In the genomic region with DNA sequence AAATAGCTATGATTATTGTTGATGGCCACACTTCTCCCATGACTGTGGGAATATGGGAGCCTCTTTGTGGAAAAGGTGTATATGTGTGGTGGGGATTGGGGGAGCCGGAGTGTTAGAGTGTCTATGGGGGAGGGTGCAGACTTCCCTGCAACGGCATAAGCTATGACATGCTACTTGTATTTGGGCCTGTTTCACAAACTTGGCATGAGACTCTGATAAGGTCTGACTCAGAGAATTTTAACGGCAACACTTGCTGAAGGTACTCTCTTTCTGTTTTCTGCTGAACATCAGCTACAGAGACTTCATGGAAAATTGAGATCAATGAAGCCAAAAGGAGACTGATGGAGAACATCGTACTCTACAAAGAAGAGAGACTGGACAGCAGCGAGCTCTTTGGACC, we compare ENCODE assay signal across 1 mouse cellular context.
TF ChIP-seq lines count a peak whose summit lies in the region.

No protein-coding gene starts in this region.

TF ChIP-seq in MEL, 35 proteins besides CTCF, POLR2A, EP300 and RAD21:
- no peak for TF ChIP-seq CHD2 (IDR thresholded peaks at IDR 0.05; ENCODE audit: low read length)
- TF ChIP-seq TCF12 (IDR thresholded peaks at IDR 0.05; ENCODE audit: low read depth, low read length) = 0 out of 2 replicates have a peak, but pooled peaks have one; percentile 20
- TF ChIP-seq MYC (IDR thresholded peaks at IDR 0.05; ENCODE audit: low read depth, low read length) = no peak; the same call in 1 of the 2 replicates
- TF ChIP-seq ZNF384 (IDR thresholded peaks at IDR 0.05; ENCODE audit: low read depth, low read length) = no peak
- no peak for TF ChIP-seq CHD1 (IDR thresholded peaks at IDR 0.05; ENCODE audit: low read depth, low read length)
- no peak for TF ChIP-seq MXI1 (IDR thresholded peaks at IDR 0.05; ENCODE audit: low read depth, low read length)
- peak; percentile 61; the same call in 1 of the 2 replicates for TF ChIP-seq TBP (IDR thresholded peaks at IDR 0.05; ENCODE audit: low read depth, low read length)
- no peak for TF ChIP-seq ELF1 (IDR thresholded peaks at IDR 0.05; ENCODE audit: low read depth, low read length)
- no peak for TF ChIP-seq MEF2A (IDR thresholded peaks at IDR 0.05; ENCODE audit: extremely low read depth, insufficient replicate concordance, low read depth, low read length, poor library complexity, severe bottlenecking)
- peak; percentile 58 for TF ChIP-seq MYB (IDR thresholded peaks at IDR 0.05; ENCODE audit: low read depth, low read length)
- TF ChIP-seq MAX (IDR thresholded peaks at IDR 0.05; ENCODE audit: low read length) = peak; percentile 42; the same call in 1 of the 2 replicates
- no peak for TF ChIP-seq RCOR1 (IDR thresholded peaks at IDR 0.05; ENCODE audit: low read depth, low read length)
- TF ChIP-seq ETS1 (IDR thresholded peaks at IDR 0.05; ENCODE audit: low read depth, low read length) = peak; percentile 58; the same call in 1 of the 2 replicates
- TF ChIP-seq GATA1 (IDR thresholded peaks at IDR 0.05; ENCODE audit: low read depth, low read length) = peak; percentile 54
- no peak for TF ChIP-seq UBTF (IDR thresholded peaks at IDR 0.05; ENCODE audit: borderline replicate concordance, insufficient read depth, low read depth, low read length)
- TF ChIP-seq GABPA (IDR thresholded peaks at IDR 0.05; ENCODE audit: low read depth, low read length) = no peak
- 0 out of 2 replicates have a peak, but pooled peaks have one; percentile 22 for TF ChIP-seq SIN3A (IDR thresholded peaks at IDR 0.05; ENCODE audit: low read length)
